Mouse (Mus musculus): Measurements from ENCODE around the gene Apobec4. TPM values are rescaled to one million over a fixed set of nuclear protein-coding genes. Genes with fewer than 3 reads are reported as not detected.
A peak's percentile ranks its signal among the peaks of the same experiment; 100 is the strongest.
"Not testable (repeated sequence)": the region's sequence is repeated elsewhere in the genome, so short reads cannot be mapped to it uniquely, and the experiment has no call there.

Gene Apobec4
- total and polyA plus RNA-seq, 3 experiments, result 0.33 TPM; not detected in 2

GRCm38 (mm10) chr1:152767749-152768488, 17.6 kb downstream of the Apobec4 start:
- H3K9me3 ChIP-seq (replicated peaks), result no peaks in the 10 kb centered on the region
- peak; percentile 76 for DNase-seq (ENCODE audit: low spot score)
- peaks cover 16% of the 10 kb centered on the region for H3K27me3 ChIP-seq (ENCODE audit: insufficient read depth, low read length)
- TF ChIP-seq GATA1 (IDR thresholded peaks at IDR 0.05; ENCODE audit: borderline replicate concordance, low read length) (no peak), CTCF (IDR thresholded peaks at IDR 0.05; ENCODE audit: low read depth, low read length) (peak; percentile 80)
- peaks cover 33% of the 10 kb centered on the region for H3K4me1 ChIP-seq (ENCODE audit: insufficient read depth, low read depth, low read length)
- peak; percentile 62 for ATAC-seq (ENCODE audit: extremely low read depth, insufficient number of reproducible peaks, low FRiP score, poor library complexity, severe bottlenecking)
- H3K4me3 ChIP-seq (ENCODE audit: low read depth, low read length), result peak overlapping the region; percentile 92
- peaks cover 41% of the 10 kb centered on the region for H3K36me3 ChIP-seq (replicated peaks)

GRCm38 (mm10) chr1:152771016-152771415, 20.7 kb downstream of the Apobec4 start:
- TF ChIP-seq TAL1 (conservative IDR thresholded peaks at IDR 0.05; ENCODE audit: low read depth, low read length), result no peak
- TF ChIP-seq GATA2 (IDR thresholded peaks at IDR 0.05; ENCODE audit: borderline replicate concordance, low read depth, low read length), result no peak
- TF ChIP-seq GATA1 (IDR thresholded peaks at IDR 0.05; ENCODE audit: borderline replicate concordance, low read length), result no peak
- no peak for TF ChIP-seq POLR2AphosphoS5 (IDR thresholded peaks at IDR 0.05; ENCODE audit: insufficient replicate concordance, low read depth, low read length)
- no peak for TF ChIP-seq CTCF (IDR thresholded peaks at IDR 0.05; ENCODE audit: low read depth, low read length)
- ATAC-seq (ENCODE audit: extremely low read depth, insufficient number of reproducible peaks, low FRiP score, poor library complexity, severe bottlenecking) (no peak), DNase-seq (ENCODE audit: low spot score) (no peak)
- peaks cover under 1% of the 10 kb centered on the region; the same call in 1 of the 2 replicates for H3K27me3 ChIP-seq (ENCODE audit: insufficient read depth, low read length)
- peaks cover 62% of the 10 kb centered on the region for H3K36me3 ChIP-seq (replicated peaks)
- H3K4me1 ChIP-seq (ENCODE audit: insufficient read depth, low read depth, low read length), result peaks cover 15% of the 10 kb centered on the region
- H3K4me3 ChIP-seq (ENCODE audit: low read depth, low read length), result no peak overlapping the region
- H3K9me3 ChIP-seq (replicated peaks), result no peaks in the 10 kb centered on the region

GRCm38 (mm10) chr1:152774601-152775000, 24.2 kb downstream of the Apobec4 start:
- H3K4me3 ChIP-seq (ENCODE audit: low read depth, low read length); H3K4me1 ChIP-seq (ENCODE audit: insufficient read depth, low read depth, low read length); ATAC-seq (ENCODE audit: extremely low read depth, insufficient number of reproducible peaks, low FRiP score, poor library complexity, severe bottlenecking); DNase-seq (ENCODE audit: low spot score); H3K9me3 ChIP-seq (replicated peaks); H3K27me3 ChIP-seq (ENCODE audit: insufficient read depth, low read length): not testable (repeated sequence)
- H3K36me3 ChIP-seq (replicated peaks), result peaks cover 72% of the 10 kb centered on the region

- ATAC-seq (ENCODE audit: extremely low read depth, insufficient number of reproducible peaks, low FRiP score, poor library complexity, severe bottlenecking) (peak; percentile 59), DNase-seq (ENCODE audit: low spot score) (peak; percentile 51)
- H3K4me1 ChIP-seq (ENCODE audit: insufficient read depth, low read depth, low read length), result peaks cover 6% of the 10 kb centered on the region
- TF ChIP-seq GATA2 (IDR thresholded peaks at IDR 0.05; ENCODE audit: borderline replicate concordance, low read depth, low read length), result no peak
- TF ChIP-seq CTCF (IDR thresholded peaks at IDR 0.05; ENCODE audit: low read depth, low read length), result peak; percentile 83
- H3K9me3 ChIP-seq (replicated peaks), result no peaks in the 10 kb centered on the region
- no peak overlapping the region for H3K4me3 ChIP-seq (ENCODE audit: low read depth, low read length)
- H3K27me3 ChIP-seq (ENCODE audit: insufficient read depth, low read length), result peaks cover 3% of the 10 kb centered on the region; the same call in 1 of the 2 replicates
- H3K36me3 ChIP-seq (replicated peaks), result peaks cover 29% of the 10 kb centered on the region
These were observed 28.9 kb downstream of the Apobec4 start for GRCm38 (mm10) chr1:152779071-152779737.

GRCm38 (mm10) chr1:152784620-152785019, 34.3 kb downstream of the Apobec4 start:
- peaks cover 20% of the 10 kb centered on the region; the same call in 1 of the 2 replicates for H3K27me3 ChIP-seq (ENCODE audit: insufficient read depth, low read length)
- no peaks in the 10 kb centered on the region for H3K36me3 ChIP-seq (replicated peaks)
- H3K4me3 ChIP-seq (ENCODE audit: low read depth, low read length), result no peak overlapping the region
- H3K4me1 ChIP-seq (ENCODE audit: insufficient read depth, low read depth, low read length), result no peaks in the 10 kb centered on the region; the same call in 1 of the 2 replicates
- TF ChIP-seq POLR2AphosphoS5 (IDR thresholded peaks at IDR 0.05; ENCODE audit: insufficient replicate concordance, low read depth, low read length) (no peak), GATA1 (IDR thresholded peaks at IDR 0.05; ENCODE audit: borderline replicate concordance, low read length) (no peak), TAL1 (conservative IDR thresholded peaks at IDR 0.05; ENCODE audit: low read depth, low read length) (no peak), CTCF (IDR thresholded peaks at IDR 0.05; ENCODE audit: low read depth, low read length) (no peak), GATA2 (IDR thresholded peaks at IDR 0.05; ENCODE audit: borderline replicate concordance, low read depth, low read length) (no peak)
- H3K9me3 ChIP-seq (replicated peaks), result no peaks in the 10 kb centered on the region
- ATAC-seq (ENCODE audit: extremely low read depth, insufficient number of reproducible peaks, low FRiP score, poor library complexity, severe bottlenecking) (no peak), DNase-seq (ENCODE audit: low spot score) (no peak)

- H3K27me3 ChIP-seq (ENCODE audit: insufficient read depth, low read length), result peaks cover 20% of the 10 kb centered on the region; the same call in 1 of the 2 replicates
- not testable (repeated sequence) for H3K36me3 ChIP-seq (replicated peaks); H3K4me3 ChIP-seq (ENCODE audit: low read depth, low read length); ATAC-seq (ENCODE audit: extremely low read depth, insufficient number of reproducible peaks, low FRiP score, poor library complexity, severe bottlenecking); H3K4me1 ChIP-seq (ENCODE audit: insufficient read depth, low read depth, low read length); DNase-seq (ENCODE audit: low spot score); H3K9me3 ChIP-seq (replicated peaks)
These were observed 35.1 kb downstream of the Apobec4 start for GRCm38 (mm10) chr1:152785446-152785845.

- no peaks in the 10 kb centered on the region for H3K9me3 ChIP-seq (replicated peaks)
- ATAC-seq (ENCODE audit: extremely low read depth, insufficient number of reproducible peaks, low FRiP score, poor library complexity, severe bottlenecking), result no peak
- DNase-seq (ENCODE audit: low spot score), result no peak
These were observed 36.6 kb downstream of the Apobec4 start for GRCm38 (mm10) chr1:152786953-152787352.

More at GRCm38 (mm10) chr1:152786953-152787352, 36.6 kb downstream of the Apobec4 start:
- H3K36me3 ChIP-seq (replicated peaks), result no peaks in the 10 kb centered on the region
- H3K4me1 ChIP-seq (ENCODE audit: insufficient read depth, low read depth, low read length), result no peaks in the 10 kb centered on the region; the same call in 1 of the 2 replicates
- H3K27me3 ChIP-seq (ENCODE audit: insufficient read depth, low read length), result peaks cover 17% of the 10 kb centered on the region; the same call in 1 of the 2 replicates
- no peak overlapping the region for H3K4me3 ChIP-seq (ENCODE audit: low read depth, low read length)
- TF ChIP-seq CTCF (IDR thresholded peaks at IDR 0.05; ENCODE audit: low read depth, low read length), result no peak
- no peak for TF ChIP-seq POLR2AphosphoS5 (IDR thresholded peaks at IDR 0.05; ENCODE audit: insufficient replicate concordance, low read depth, low read length)
- no peak for TF ChIP-seq TAL1 (conservative IDR thresholded peaks at IDR 0.05; ENCODE audit: low read depth, low read length)
- no peak for TF ChIP-seq GATA2 (IDR thresholded peaks at IDR 0.05; ENCODE audit: borderline replicate concordance, low read depth, low read length)
- no peak for TF ChIP-seq GATA1 (IDR thresholded peaks at IDR 0.05; ENCODE audit: borderline replicate concordance, low read length)

Data from G1E (cell line).